Mouse (Mus musculus): ENCODE data around the gene Gpr68.

Gpr68 gene

GRCm38 (mm10) chr12:100907598-100908297 is at the start of gene Gpr68:
Gpr68 (minus strand) TSS chr12:100908198.
- peak; percentile 54 for DNase-seq (ENCODE audit: low spot score)

- no peak for DNase-seq (ENCODE audit: low spot score)
Observed at GRCm38 (mm10) chr12:100957257-100957656, 49.3 kb upstream of the Gpr68 start.

- no peak for DNase-seq (ENCODE audit: low spot score)
Observed at GRCm38 (mm10) chr12:100956825-100957224, 48.8 kb upstream of the Gpr68 start.

GRCm38 (mm10) chr12:100956028-100956427 is 48.0 kb upstream of the Gpr68 start:
- DNase-seq (ENCODE audit: low spot score), result no peak

GRCm38 (mm10) chr12:100953926-100954325 is 45.9 kb upstream of the Gpr68 start:
- no peak for DNase-seq (ENCODE audit: low spot score)

GRCm38 (mm10) chr12:100952193-100952931 is 44.4 kb upstream of the Gpr68 start:
- DNase-seq (ENCODE audit: low spot score), result peak; percentile 71

- DNase-seq (ENCODE audit: low spot score), result no peak
Observed at GRCm38 (mm10) chr12:100949146-100949545, 41.1 kb upstream of the Gpr68 start.

GRCm38 (mm10) chr12:100948021-100948420 is 40.0 kb upstream of the Gpr68 start:
- DNase-seq (ENCODE audit: low spot score), result no peak

- DNase-seq (ENCODE audit: low spot score), result no peak
Observed at GRCm38 (mm10) chr12:100945948-100946347, 38.0 kb upstream of the Gpr68 start.

- no peak for DNase-seq (ENCODE audit: low spot score)
Observed at GRCm38 (mm10) chr12:100945501-100945900, 37.5 kb upstream of the Gpr68 start.

- DNase-seq (ENCODE audit: low spot score), result no peak
Observed at GRCm38 (mm10) chr12:100944921-100945336, 36.9 kb upstream of the Gpr68 start.

- DNase-seq (ENCODE audit: low spot score), result no peak
Observed at GRCm38 (mm10) chr12:100943146-100943545, 35.1 kb upstream of the Gpr68 start.

GRCm38 (mm10) chr12:100941361-100941760 is 33.4 kb upstream of the Gpr68 start:
- no peak for DNase-seq (ENCODE audit: low spot score)

GRCm38 (mm10) chr12:100937441-100938360 is 29.7 kb upstream of the Gpr68 start:
- DNase-seq (ENCODE audit: low spot score), result no peak

GRCm38 (mm10) chr12:100936737-100937136 is 28.7 kb upstream of the Gpr68 start:
- DNase-seq (ENCODE audit: low spot score), result no peak

GRCm38 (mm10) chr12:100936116-100936515 is 28.1 kb upstream of the Gpr68 start:
- peak; percentile 66 for DNase-seq (ENCODE audit: low spot score)

GRCm38 (mm10) chr12:100934796-100935195 is 26.8 kb upstream of the Gpr68 start:
- no peak for DNase-seq (ENCODE audit: low spot score)

- no peak for DNase-seq (ENCODE audit: low spot score)
Observed at GRCm38 (mm10) chr12:100931653-100932052, 23.7 kb upstream of the Gpr68 start.

- no peak for DNase-seq (ENCODE audit: low spot score)
Observed at GRCm38 (mm10) chr12:100928286-100928685, 20.3 kb upstream of the Gpr68 start.

GRCm38 (mm10) chr12:100925644-100926619 is 17.9 kb upstream of the Gpr68 start:
- DNase-seq (ENCODE audit: low spot score), result no peak

Data from ovary, postnatal 36 days (tissue).